Mouse (Mus musculus) CD8-positive naive resting alpha-beta T cell, adult 2 months (primary cell): Measurements from ENCODE around the gene Usp5.

Experiments
- DNase-seq, 2 experiments: peaks; one replicate each; pipeline ENCODE4 v3.0.0; 2022; ENCODE audit warnings: low read depth in 2 of 2, low spot score in 2 of 2

Gene Usp5

DNA sequence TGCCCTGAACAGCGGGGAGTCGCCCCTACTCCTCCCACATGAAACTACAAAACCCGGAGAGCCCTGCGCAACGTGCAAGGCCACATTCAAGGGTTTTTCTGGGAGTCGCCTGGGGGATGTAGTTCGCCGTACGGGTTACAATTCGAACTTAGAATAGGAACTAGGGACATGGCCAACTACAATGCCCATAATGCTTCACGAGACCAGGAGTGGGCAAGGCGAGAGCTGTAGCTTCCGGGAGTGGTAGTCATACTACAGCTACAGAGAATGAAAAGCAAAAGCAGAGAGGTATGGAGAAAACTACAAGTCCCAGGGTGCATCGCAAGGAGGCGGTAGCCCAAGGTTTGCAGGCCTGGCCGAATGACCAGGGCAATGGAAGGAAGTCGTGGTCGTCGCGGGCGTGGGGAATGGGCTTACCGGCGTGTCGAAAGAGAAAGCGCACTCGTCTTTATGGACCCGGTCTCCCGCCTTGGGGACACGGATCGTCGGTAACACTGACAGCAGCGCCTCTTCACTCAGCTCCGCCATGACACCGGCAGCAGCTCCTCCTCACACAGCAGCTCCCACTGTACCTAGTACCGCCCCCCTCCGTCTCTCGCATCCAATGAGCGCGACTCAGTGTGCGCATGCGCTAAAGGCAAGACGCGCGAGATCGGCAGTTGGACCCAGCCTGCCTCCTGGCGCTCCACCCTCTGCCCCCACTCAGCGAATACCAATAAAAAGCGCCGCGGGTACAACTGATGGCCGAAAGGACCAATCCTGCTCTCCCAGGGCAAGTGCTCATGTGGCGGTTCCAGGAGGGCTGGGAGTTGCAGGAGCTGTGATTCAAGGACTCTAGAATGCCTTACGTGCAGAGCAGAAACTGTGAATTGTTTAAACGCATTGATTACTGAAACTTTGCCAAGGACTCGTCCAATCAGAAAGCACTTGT lies at the start of gene Usp5, which contains the start of gene Cdca3:
Usp5 (minus strand) TSS at position 617 of the 931 bp plus-strand sequence.
Cdca3 (plus strand) TSS at position 680 of the 931 bp plus-strand sequence.
- peak; percentile 96 to 97 for DNase-seq

DNA sequence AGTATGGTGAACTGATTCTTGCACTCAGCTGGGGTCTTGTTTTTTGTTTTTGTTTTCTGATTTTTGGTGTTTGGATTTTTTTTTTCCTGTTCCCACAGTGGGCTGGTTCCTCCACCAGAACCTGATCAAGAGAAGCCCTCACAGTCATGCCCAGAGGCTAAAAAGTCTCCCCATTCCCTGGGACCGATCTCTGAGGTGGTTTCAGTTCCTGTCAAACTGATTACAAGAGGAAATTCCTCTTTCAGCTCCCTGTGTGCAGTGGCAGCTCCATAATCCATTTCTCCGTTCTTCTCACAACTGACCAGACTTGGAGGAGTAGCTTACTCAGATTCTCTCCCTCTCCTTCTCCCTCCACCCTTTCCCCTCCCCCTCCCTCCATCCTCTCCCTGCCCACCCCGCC lies 45.1 kb upstream of the Usp5 start:
- DNase-seq: no peak

DNA sequence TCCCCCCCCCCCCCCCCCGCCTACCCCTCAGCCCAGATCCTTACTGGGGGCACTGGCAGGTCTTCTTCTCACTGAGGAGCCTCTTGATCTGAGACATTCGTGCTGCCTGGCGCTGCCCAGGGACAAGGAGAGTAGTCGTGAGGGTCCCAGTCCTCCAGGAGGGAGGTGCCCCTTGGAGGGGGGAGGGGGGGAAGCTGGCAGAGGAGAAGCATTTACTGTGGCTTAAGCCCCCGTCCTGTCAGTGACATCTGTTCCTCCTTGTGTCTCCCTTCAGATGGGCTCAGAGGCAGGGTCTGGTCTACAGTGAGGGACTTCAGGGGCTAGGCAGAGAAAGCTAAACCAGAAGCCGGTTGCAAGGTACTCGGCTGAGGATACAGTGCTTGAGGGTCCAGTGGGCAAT lies 37.3 kb upstream of the Usp5 start:
- DNase-seq: no peak

DNA sequence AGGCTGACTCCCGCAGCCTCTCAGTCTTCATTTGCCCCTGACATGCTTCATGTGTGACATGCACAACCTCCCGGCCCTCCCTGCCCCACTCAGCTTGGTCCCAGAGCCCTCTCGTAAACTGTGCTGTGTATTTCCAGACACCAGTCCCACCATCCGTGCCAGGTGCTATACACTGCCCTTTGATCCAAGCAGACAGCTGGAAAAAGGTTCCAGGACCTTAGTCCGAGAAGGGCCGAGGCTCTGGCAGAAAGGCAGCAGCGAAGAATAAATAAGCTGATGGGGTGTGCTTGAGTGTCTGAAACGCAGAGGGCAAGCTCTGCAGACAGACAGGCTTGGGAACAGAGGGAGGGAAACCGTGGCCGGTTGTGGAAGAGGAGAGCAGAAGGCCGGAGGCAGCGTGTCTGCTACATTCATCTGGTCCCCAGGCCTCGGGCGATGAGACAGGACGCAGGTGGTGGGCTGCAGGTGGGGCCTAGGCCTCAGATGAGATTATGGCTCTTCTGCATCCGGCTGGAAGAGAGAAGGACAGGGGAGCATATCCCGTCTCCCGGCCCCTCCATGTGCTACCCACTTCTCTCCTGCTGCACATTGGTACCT lies 36.6 kb upstream of the Usp5 start:
- DNase-seq: no peak

DNA sequence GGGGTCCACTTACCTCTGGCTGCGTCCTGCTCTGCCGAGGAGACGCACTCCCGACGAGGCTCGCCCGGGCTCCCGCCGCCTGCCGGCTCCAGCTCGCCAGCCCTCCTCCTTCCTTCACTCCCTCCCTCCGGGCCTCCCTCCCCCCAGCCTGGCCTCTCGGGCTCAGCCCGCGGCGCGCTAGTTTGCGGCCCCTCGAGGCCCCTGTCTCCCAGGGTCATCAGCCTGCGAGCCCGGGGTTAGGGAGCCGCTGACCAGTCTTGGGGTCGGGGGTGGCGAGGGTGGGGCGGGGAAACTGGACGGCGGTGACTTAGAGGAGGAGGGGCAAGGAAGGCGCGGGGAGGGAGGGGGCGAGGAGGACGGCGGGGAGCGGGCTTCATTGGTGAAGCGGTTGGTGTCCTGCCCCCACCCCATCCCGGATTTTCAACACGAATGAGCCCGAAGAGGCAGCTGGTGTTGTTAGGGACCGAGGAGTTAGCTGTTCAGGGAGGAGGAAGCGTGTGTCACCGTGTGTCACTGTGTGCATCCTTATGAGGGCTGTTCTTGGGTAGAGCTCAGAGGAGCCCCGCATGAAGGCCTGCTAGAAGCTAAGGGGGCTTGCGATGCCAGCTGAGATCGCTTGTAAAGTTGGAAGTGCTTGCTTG lies 34.5 kb upstream of the Usp5 start, which contains the start of gene Gpr162:
Gpr162 (minus strand) TSS at position 326 of the 641 bp plus-strand sequence.
- no peak for DNase-seq

DNA sequence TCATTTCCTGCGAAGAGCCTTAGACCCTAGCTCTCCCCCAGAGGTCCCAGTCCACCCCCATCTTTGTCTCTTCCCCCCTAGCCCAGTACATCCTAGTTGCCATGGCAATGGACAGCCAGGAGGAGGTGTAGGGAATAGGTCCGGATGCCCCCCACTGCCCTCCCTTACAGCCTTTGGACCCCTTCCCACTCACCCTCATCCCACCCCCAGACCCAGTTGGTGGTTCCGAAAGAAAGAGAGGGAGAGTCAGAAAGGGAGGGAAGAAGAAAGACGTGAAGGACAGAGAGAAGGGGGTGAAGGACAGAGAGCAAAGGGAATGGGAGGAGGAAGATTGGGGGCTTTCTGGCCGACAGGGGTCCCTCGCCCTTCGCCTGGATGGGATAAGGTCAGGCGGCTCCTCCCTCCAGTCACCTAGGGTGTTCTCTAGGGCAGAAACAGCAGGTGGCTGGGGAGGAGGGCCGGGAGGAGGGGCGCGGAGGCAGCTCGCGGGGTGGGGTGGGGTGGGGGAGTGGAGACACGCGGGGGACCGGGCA lies 33.9 kb upstream of the Usp5 start:
- no peak for DNase-seq

DNA sequence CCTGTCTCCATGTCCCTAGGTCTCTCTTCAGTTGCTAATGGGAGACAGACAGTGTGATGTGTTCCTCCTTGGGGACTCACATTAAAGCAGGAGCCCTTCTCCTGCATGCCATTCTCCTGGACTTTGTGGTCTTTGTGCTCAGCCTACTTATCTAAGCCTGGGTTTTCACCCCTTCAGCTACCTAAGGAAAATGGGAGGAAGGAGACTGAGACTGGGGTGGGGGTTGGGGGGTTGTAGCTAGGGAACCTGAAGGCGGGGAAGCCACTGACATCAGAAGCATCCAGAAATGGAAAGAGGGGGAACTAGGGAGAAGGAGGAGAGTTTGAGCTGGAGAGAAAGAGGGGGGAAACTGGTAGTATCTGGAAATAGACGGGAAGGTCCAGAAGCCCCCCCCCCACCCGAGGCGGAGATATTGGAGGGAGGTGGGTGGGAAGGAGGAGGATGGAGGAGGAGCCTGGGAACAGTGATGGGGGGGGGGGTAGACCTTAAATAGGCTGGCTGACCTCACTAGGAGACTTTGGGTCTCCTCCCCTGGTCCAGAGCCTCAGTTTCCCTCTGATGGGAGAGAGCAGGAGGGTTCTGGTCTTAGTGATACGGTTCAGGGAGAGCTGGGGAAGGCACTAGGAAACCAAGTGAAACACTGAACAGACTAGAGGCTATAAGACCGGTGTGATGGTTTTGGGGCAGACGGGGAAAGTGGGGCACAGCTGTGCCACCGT lies 33.3 kb upstream of the Usp5 start:
- DNase-seq: no peak

DNA sequence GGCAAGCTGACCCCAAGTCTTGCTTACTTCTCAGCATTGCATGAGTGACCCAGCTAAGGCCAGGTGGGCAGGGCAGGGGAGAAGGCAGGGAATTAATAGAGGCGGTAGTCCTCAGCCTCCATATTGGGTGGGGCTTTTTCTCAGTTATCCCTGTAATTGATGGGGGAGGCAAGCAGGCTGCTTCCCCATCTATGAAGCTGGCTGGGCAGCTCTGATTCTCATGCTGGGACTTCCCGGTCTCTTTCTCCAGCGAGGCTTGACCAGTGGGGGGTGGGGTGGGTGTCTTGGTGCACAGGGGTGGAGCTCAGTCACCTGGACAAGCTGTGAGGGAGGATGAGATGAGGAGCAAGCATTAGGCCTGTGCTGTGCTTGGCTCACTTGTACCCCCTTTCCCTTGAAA lies 32.5 kb upstream of the Usp5 start:
- no peak for DNase-seq

DNA sequence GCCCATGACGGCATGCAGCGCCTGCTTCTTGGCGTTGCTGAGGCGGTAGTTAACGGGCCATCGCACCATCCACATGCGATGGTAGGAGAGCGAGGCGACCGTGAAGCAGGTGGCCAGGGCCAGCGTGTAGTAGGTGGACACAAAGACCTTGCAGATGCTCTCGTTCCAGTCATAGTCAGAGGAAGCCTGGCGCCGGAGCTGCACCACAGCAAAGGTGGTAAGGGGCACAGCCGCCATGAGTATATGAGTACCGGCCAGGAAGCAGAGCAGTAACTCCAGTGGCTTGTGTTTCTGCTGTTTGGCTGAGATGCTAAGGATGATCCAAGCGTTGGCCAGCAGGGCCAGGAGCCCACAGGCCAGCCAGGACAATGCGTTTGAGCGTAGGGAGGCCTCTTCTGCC lies 32.0 kb upstream of the Usp5 start:
- DNase-seq: no peak

DNA sequence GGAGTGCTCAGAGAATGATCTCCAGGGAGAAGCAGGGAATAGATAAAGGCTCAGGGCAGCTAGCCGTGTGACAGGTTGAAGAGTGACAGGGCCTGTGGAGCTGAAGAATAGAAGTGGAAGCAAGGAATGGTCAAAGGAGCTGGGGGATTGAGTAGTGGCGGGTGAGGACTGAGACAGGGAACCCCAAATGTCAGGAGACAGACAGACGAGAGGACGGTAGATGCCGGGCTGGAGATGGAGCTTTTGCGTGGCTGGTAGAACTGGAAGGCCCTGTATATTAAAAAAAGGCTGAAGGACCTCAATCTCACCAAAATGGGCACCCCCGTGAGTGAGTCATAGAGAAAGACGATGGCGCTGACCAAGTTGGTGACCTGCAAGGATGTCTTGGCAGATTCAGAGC lies 31.2 kb upstream of the Usp5 start:
- no peak for DNase-seq

DNA sequence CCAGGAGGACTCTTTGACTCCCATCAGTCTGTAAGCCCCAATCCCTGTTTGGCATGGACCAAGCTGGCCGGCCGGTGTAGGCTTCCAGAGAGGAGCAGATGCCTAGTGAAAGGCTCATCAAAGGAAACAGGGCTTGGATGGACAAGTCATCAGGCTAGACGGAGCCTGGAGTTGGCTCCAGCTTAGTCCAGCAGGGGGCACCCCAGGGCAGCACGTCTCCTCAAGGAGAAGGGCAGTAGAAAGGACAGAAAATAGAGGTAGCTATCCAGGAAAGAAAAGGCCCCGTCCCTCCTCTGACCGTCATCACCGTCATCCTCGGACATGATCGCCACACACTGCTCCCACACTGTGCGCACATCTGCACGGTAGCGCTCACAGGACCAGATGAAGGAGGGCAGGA lies 30.4 kb upstream of the Usp5 start:
- peak; percentile 81 to 88 for DNase-seq

DNA sequence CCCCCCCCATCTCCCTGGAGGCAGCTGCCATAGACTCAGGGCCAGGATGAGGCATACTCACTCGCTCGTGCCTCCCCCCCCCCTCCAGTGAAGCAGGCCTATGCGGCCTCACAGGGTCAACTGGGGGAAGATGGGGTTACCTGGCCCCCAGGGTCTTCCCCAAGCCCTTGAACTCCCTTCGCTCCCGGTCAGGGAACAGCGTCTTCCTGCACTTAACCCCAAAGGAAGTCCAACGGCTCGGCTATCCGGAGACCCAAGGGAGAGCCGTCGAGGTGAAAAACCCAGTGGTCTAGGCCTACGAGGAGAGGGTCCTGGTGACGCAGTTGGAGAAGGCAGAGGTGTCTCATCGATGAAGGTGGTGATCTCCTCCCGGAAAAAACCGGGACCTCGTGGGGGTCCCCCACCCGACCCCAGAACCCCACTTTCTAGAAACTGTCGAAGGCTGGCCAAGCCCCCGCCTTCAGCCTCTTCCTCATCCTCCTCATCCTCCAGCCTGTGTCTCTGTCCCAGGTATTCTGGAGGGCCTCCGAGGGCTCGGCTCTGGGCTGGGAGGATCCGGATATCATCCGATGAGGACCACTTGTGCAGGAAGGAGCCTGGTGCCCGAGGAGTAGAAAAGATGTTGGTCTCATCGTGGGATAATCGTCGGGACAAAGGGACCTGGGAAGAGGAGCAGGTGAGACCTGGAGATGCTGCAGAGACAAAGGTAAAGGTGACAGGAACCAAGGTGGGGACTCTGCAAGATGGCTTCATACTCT lies 29.5 kb upstream of the Usp5 start:
- no peak for DNase-seq

DNA sequence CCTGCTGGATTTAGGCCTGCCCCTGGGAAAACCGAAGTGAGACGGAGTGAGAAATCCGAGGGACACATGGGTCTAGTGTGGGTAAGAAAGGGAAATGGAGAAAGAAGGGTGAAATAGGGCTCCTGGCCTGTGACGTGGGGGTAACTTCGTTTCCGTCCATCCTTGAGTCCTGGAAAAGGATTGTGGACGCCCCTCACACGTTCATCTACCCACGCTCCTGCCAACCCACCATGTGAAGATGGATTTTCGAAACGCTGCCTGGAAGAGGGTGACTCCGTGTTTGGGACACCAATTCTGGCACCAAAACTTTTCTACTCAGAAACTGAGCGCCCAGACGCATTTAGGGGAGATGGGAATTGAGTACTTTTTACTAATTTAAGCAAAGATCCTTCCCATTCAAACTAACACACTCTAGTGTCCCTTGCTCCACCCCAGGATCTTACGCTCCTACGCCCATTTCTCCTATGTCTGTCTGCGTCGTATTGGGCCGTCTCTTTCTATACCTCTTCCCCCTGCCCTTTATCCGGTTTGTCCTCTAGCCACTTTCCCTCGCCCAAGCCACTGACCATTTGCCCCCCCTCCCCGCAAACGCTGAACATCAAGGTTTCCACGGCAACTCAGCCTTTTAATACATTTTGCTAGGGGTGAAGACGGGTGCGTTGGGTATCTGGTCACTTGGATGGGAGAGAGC lies 28.7 kb upstream of the Usp5 start:
- DNase-seq: no peak

DNA sequence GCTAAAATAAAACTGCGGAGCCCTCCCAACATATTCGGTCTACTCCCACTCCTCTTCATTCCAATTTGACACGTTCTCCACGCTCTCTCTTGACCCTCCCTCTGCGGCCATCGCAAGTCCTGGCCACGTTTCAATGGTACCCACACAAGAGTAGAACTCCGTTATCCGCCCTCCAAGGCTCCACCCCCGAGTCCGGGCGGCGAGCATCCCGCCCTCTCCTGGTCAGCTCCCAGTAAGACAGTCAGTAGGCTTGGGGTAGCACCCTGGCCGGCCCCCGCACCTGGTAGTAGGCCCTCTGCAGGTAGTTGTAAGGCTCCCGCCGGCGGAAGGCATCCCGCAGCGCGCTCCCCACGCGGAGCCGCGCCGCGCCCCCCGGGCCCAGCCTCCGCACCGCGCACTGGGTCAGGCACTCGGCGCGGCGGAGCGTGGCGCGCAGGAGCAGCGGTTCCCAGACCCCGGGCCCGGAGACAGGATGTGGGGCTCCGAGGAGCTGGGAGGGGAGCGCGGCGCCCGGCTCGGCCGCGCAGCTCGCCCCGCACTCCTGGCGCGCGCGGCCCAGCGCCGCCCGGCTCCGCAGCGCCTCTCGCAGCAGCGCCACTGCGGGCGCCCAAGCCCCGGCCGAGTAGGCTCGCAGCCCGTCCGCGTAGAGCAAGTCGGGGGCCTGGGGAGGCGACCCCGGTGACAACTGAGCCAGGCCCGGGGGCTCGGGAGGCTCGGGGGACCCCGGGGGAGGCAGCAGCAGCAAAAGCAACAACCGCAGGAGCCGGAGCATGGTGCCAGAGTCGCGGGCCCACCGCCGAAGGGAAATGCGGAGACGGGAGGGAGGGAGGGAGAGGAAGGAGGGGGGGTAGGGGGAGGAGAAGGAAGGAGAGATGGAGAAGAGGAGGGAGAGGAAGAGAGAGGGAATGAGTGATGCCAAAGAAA lies 27.9 kb upstream of the Usp5 start, which contains the start of gene P3h3:
P3h3 (minus strand) TSS at position 837 of the 924 bp plus-strand sequence.
- DNase-seq: peak; percentile 54 to 55

DNA sequence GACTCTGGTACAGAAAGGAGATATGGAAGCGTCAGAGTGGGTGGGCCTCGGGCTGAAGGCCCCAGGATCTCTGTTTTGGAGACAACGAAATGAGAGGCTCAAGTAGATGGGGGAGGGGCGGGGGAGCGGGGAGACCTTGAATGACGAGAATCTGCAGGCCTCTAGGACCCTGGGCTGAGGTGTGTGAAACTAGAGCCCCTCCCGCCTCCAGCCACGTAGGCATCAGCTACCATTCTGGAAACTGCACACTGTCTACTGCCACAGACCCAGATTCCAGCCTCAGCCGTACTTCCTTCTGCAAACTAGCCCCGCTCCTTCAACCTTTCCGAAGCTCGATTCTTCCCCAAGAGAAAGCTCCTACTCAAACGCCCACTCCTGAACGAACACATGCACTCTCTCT lies 27.0 kb upstream of the Usp5 start:
- no peak for DNase-seq

DNA sequence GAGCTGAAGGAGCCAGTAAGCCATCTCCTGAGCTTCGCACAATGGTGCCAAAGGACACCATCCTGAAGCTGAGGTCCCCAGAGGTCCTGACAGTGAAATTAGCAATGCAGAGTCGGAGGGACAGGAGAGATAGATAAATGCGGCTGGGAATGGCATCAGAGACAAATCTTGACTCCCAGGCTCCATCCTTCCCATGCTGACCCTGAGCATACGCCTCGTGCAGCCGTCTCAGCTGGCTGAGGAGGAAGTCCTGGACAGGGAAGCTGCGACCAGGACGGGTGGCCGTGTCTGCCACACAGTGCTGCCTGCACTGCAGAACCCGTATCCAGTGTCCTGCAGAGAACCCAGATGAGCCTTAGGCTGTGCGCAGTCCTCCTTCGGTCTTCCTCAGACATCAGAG lies 25.4 kb upstream of the Usp5 start:
- no peak for DNase-seq

DNA sequence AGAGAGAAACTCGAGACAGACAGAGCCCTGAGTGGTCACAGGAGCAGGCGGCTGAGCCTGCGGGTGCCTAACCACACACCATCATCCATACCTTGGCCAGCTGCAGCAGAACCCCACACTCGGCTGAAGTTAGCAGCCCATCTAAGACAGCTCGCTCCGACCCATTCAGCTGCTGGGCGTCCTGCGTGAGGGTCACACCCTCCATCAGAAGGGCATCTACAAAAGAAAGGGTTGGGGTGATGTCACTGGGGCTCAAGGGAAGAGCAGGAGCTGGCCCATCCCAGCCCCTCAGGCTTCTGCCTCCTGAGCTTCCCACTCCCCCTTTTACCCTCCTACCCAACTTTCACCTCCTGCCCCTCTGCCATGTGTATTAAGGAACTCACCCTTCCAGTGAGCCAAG lies 21.3 kb upstream of the Usp5 start:
- DNase-seq: no peak

DNA sequence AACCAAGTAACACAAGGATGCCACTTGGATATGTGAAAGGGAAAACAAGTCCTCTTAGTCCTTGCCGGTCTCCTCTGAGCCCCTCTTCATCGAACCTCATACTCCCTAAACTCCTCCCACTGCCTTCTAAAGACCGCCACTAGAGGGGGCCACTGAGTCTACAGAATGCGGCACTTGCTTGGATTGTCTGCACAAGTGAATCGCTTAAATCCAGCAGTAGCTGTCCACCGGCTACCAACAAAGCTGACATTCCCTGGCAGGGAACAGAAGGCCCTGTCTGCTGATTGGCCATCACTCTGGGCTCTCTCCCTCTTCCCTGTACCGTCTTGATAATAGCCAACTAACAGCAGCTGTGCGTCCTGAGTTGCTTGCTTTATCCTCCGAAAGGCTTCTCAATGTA lies 18.0 kb upstream of the Usp5 start:
- peak; percentile 92 to 97 for DNase-seq
